Mouse (Mus musculus) heart, embryonic 16.5 days (tissue): ENCODE measurements around the gene Ppp1r3f. TPM values are rescaled to one million over a fixed set of nuclear protein-coding genes. Genes with fewer than 3 reads are reported as not detected.

Experiments
- ATAC-seq: fragments of 200-750 bp; cut with Nextera tagmentation; replicated peaks from 2 replicates; pipeline ENCODE4 v1.8.0; 2017; ENCODE audit warnings: moderate number of reproducible peaks; ENCODE audit not compliant: insufficient read depth, low FRiP score; ENCODE audit errors: extremely low read depth
- H3K27ac ChIP-seq: fragments of 300-500 bp; sonication (generic); 2 replicates; pipeline ENCODE4 v1.5.1; 2014; ENCODE audit warnings: mild to moderate bottlenecking, low read length, control low read depth, moderate library complexity
- H3K27me3 ChIP-seq: fragments of 300-500 bp; sonication (generic); 2 replicates; pipeline ENCODE4 v1.6.1; 2014; ENCODE audit warnings: low read length, mixed read lengths; ENCODE audit not compliant: control insufficient read depth, insufficient read depth
- H3K36me3 ChIP-seq: fragments of 300-500 bp; sonication (generic); 2 replicates; pipeline ENCODE4 v1.6.1; 2014; ENCODE audit not compliant: control insufficient read depth, insufficient read depth
- H3K4me1 ChIP-seq: fragments of 300-500 bp; sonication (generic); 2 replicates; pipeline ENCODE4 v1.6.1; 2014; ENCODE audit warnings: low read length, mixed read lengths; ENCODE audit not compliant: control insufficient read depth, insufficient read depth
- H3K4me2 ChIP-seq: fragments of 300-500 bp; sonication (generic); 2 replicates; pipeline ENCODE4 v1.6.1; 2014; ENCODE audit warnings: low read depth, mild to moderate bottlenecking, control low read depth, low read length
- H3K4me3 ChIP-seq: fragments of 300-500 bp; sonication (generic); 2 replicates; pipeline ENCODE4 v1.5.1; 2014; ENCODE audit warnings: mild to moderate bottlenecking, control low read depth, low read length
- H3K9ac ChIP-seq: fragments of 300-500 bp; sonication (generic); 2 replicates; pipeline ENCODE4 v1.6.1; 2014; ENCODE audit warnings: low read length, control low read depth
- H3K9me3 ChIP-seq: fragments of 300-500 bp; sonication (generic); replicated peaks from 2 replicates; pipeline ENCODE4 v1.6.1; 2016; ENCODE audit warnings: low read length; ENCODE audit not compliant: control insufficient read depth
- WGBS: fragments of 180-500 bp; shearing (Covaris S2); extraction: QIAGEN DNeasy Blood & Tissue Kit; methylation state at CpG from one replicate; pipeline ENCODE4 v1.1.7; 2014; 5-methylcytosine and 5-hydroxymethylcytosine counted together
- polyA plus RNA-seq: library from polyadenylated mRNA; unstranded; fragments of >200 nt; fragmentation: Nextera tagmentation; extraction: Ambion mirVana; gene quantifications from 2 replicates; pipeline ENCODE4 v1.2.1, GENCODE M21; 2015

Ppp1r3f gene
- polyA plus RNA-seq, 1 experiment from 2014 or later, result 1.2 TPM

- Histone ChIP-seq H3K4me1 (peaks cover 19% of the 10 kb centered on the region), H3K9me3 (no peaks in the 10 kb centered on the region), H3K4me2 (no peak overlapping the region), H3K27me3 (no peaks in the 10 kb centered on the region), H3K27ac (no peak overlapping the region), H3K36me3 (no peaks in the 10 kb centered on the region), H3K9ac (no peak overlapping the region), H3K4me3 (no peak overlapping the region)
- ATAC-seq, result no peak
- WGBS, result 42% methylated on average over 7 of the region's 7 CpGs
Observed at GRCm38 (mm10) chrX:7570481-7571175, 3.5 kb downstream of the Ppp1r3f start.

GRCm38 (mm10) chrX:7567491-7567890 is 6.6 kb downstream of the Ppp1r3f start:
- Histone ChIP-seq H3K27ac (no peak overlapping the region), H3K27me3 (no peaks in the 10 kb centered on the region), H3K4me1 (peaks cover 11% of the 10 kb centered on the region), H3K9me3 (no peaks in the 10 kb centered on the region), H3K9ac (no peak overlapping the region), H3K4me3 (no peak overlapping the region), H3K4me2 (no peak overlapping the region), H3K36me3 (no peaks in the 10 kb centered on the region)
- no peak for ATAC-seq
- WGBS, result 66% methylated on average over 7 of the region's 9 CpGs

- Histone ChIP-seq H3K36me3 (no peaks in the 10 kb centered on the region), H3K27ac (no peak overlapping the region), H3K4me2 (no peak overlapping the region), H3K27me3 (no peaks in the 10 kb centered on the region), H3K4me1 (peaks cover 7% of the 10 kb centered on the region), H3K9me3 (no peaks in the 10 kb centered on the region), H3K9ac (no peak overlapping the region), H3K4me3 (no peak overlapping the region)
- no peak for ATAC-seq
- 64% methylated on average over 6 of the region's 6 CpGs for WGBS
Observed at GRCm38 (mm10) chrX:7566352-7566751, 7.7 kb downstream of the Ppp1r3f start.

GRCm38 (mm10) chrX:7563076-7563475 is 11.0 kb downstream of the Ppp1r3f start:
- Histone ChIP-seq H3K4me2 (no peak overlapping the region), H3K36me3 (no peaks in the 10 kb centered on the region), H3K4me3 (no peak overlapping the region), H3K9me3 (no peaks in the 10 kb centered on the region), H3K27me3 (no peaks in the 10 kb centered on the region), H3K9ac (no peak overlapping the region), H3K27ac (no peak overlapping the region), H3K4me1 (no peaks in the 10 kb centered on the region)
- 29% methylated on average over 2 of the region's 2 CpGs for WGBS
- ATAC-seq, result no peak

GRCm38 (mm10) chrX:7553474-7553873 is 20.6 kb downstream of the Ppp1r3f start:
- Histone ChIP-seq H3K4me3 (no peak overlapping the region), H3K27me3 (no peaks in the 10 kb centered on the region), H3K9me3 (no peaks in the 10 kb centered on the region; the same call in 1 of the 2 replicates), H3K36me3 (no peaks in the 10 kb centered on the region), H3K4me1 (no peaks in the 10 kb centered on the region), H3K27ac (no peak overlapping the region), H3K4me2 (no peak overlapping the region), H3K9ac (no peak overlapping the region)
- 92% methylated on average over 4 of the region's 4 CpGs for WGBS
- no peak for ATAC-seq

- 63% methylated on average over 3 of the region's 3 CpGs for WGBS
- no peak overlapping the region for H3K4me3 ChIP-seq
- H3K27me3 ChIP-seq, result no peaks in the 10 kb centered on the region
- H3K9me3 ChIP-seq, result no peaks in the 10 kb centered on the region
- no peaks in the 10 kb centered on the region for H3K36me3 ChIP-seq
- no peak overlapping the region for H3K4me2 ChIP-seq
- H3K27ac ChIP-seq, result no peak overlapping the region
- no peak for ATAC-seq
- H3K9ac ChIP-seq, result no peak overlapping the region
- no peaks in the 10 kb centered on the region for H3K4me1 ChIP-seq
Observed at GRCm38 (mm10) chrX:7524961-7525360, 49.1 kb downstream of the Ppp1r3f start.

Other genes starting within 250 kb of the Ppp1r3f start
- gene Usp27x, start 198.5 kb downstream of the Ppp1r3f start, polyA plus RNA-seq, result 0.26 and 0.28 TPM in 2 replicates
- gene Foxp3, start 639 bp downstream of the Ppp1r3f start, polyA plus RNA-seq, result 0.06 and 0.12 TPM in 2 replicates
- 20.8 and 23.0 TPM in 2 replicates for gene Ccdc22, start 31.2 kb upstream of the Ppp1r3f start, polyA plus RNA-seq
- gene Cacna1f, start 32.8 kb upstream of the Ppp1r3f start, polyA plus RNA-seq, result not detected in 2 replicates
- gene Syp, start 64.2 kb upstream of the Ppp1r3f start, polyA plus RNA-seq, result 0.95 and 1.4 TPM in 2 replicates
- 10.0 and 10.5 TPM in 2 replicates for gene Prickle3, start 83.0 kb upstream of the Ppp1r3f start, polyA plus RNA-seq
- 142 and 150 TPM in 2 replicates for gene Plp2, start 97.1 kb upstream of the Ppp1r3f start, polyA plus RNA-seq
- 0.60 and 1.1 TPM in 2 replicates for gene Magix, start 107.0 kb upstream of the Ppp1r3f start, polyA plus RNA-seq
- 33.2 and 33.5 TPM in 2 replicates for gene Gpkow, start 122.8 kb upstream of the Ppp1r3f start, polyA plus RNA-seq
- gene Wdr45, start 140.1 kb upstream of the Ppp1r3f start, polyA plus RNA-seq, result 31.5 and 35.3 TPM in 2 replicates
- not detected in 2 replicates for gene Gm45208, start 148.0 kb upstream of the Ppp1r3f start, polyA plus RNA-seq
- gene Praf2, start 154.2 kb upstream of the Ppp1r3f start, polyA plus RNA-seq, result 32.4 and 34.0 TPM in 2 replicates
- 4.1 and 8.5 TPM in 2 replicates for gene Ccdc120, start 176.6 kb upstream of the Ppp1r3f start, polyA plus RNA-seq
- 19.1 TPM in 2 replicates for gene Tfe3, start 188.3 kb upstream of the Ppp1r3f start, polyA plus RNA-seq
- 29.8 and 30.7 TPM in 2 replicates for gene Gripap1, start 215.5 kb upstream of the Ppp1r3f start, polyA plus RNA-seq
- 0.46 and 0.54 TPM in 2 replicates for gene Kcnd1, start 248.0 kb upstream of the Ppp1r3f start, polyA plus RNA-seq